Mouse (Mus musculus): ENCODE results near the gene Olfr794. TPM values are rescaled to one million over a fixed set of nuclear protein-coding genes. Genes with fewer than 3 reads are reported as not detected.
A peak's percentile ranks its signal among the peaks of the same experiment; 100 is the strongest.

Olfr794 gene
- total and polyA plus RNA-seq, 3 experiments, result not detected

- no peak overlapping the region for H3K4me3 ChIP-seq (replicated peaks in 1 of 3; ENCODE audit: low read depth in 2 of 3, low read length in 2 of 3, poor library complexity in 1 of 3)
- no peaks in the 10 kb centered on the region for H3K27me3 ChIP-seq (replicated peaks)
- dilution Hi-C loops (cut with MboI; ENCODE audit: extremely low pct_ligation_motif_present, extremely low pct_unique_long_range_greater_than_20kb, low sequenced_read_pairs), result no loop called here
- DNase-seq (ENCODE audit: extremely low read depth), result peak; percentile 44
- H3K4me1 ChIP-seq (ENCODE audit: control insufficient read depth in 1 of 2, insufficient read depth in 2 of 2), result no peaks in the 10 kb centered on the region
- no peak overlapping the region for H3K4me2 ChIP-seq (ENCODE audit: insufficient read depth, low read depth, poor library complexity, severe bottlenecking)
- in situ Hi-C loops (cut with MboI; ENCODE audit: low pct_ligation_motif_present, low pct_unique_long_range_greater_than_20kb, low sequenced_read_pairs), result no loop called here
- TF ChIP-seq TCF12 (IDR thresholded peaks at IDR 0.05; ENCODE audit: low read depth, low read length) (no peak), NELFE (IDR thresholded peaks at IDR 0.05; ENCODE audit: low read depth, low read length) (no peak), CTCF (conservative IDR thresholded peaks at IDR 0.05 in 1 of 2, IDR thresholded peaks at IDR 0.05 in 1 of 2; ENCODE audit: low read depth in 2 of 2, low read length in 2 of 2) (peak; percentile 13 to 56; a peak in 3 of 4 replicates), RAD21 (IDR thresholded peaks at IDR 0.05; ENCODE audit: low read depth, low read length) (peak; percentile 57), SMC3 (IDR thresholded peaks at IDR 0.05; ENCODE audit: low read depth, low read length) (peak; percentile 37; the same call in 1 of the 2 replicates)
- H3K9ac ChIP-seq (ENCODE audit: insufficient read depth, low read depth), result no peak overlapping the region
- no peaks in the 10 kb centered on the region for H3K79me2 ChIP-seq (replicated peaks; ENCODE audit: control insufficient read depth, extremely low read depth, insufficient read depth, poor library complexity, severe bottlenecking)
- H3K27ac ChIP-seq (ENCODE audit: insufficient read depth, low read depth), result no peak overlapping the region
- no peaks in the 10 kb centered on the region for H3K36me3 ChIP-seq (replicated peaks in 1 of 2; ENCODE audit: control insufficient read depth in 1 of 2, insufficient read depth in 1 of 2, low read length in 1 of 2)
- peaks cover 2% of the 10 kb centered on the region for H3K9me3 ChIP-seq (replicated peaks; ENCODE audit: low read length)
These were observed 18.1 kb upstream of the Olfr794 start for GRCm38 (mm10) chr10:129549354-129549753.

- TF ChIP-seq GABPA (IDR thresholded peaks at IDR 0.05; ENCODE audit: insufficient replicate concordance, low read depth, low read length), result no peak
- no peak for TF ChIP-seq MAFK (IDR thresholded peaks at IDR 0.05; ENCODE audit: insufficient replicate concordance, low read length)
- TF ChIP-seq MYC (IDR thresholded peaks at IDR 0.05; ENCODE audit: low read depth, low read length), result no peak
- no peak for TF ChIP-seq UBTF (IDR thresholded peaks at IDR 0.05; ENCODE audit: low read depth, low read length)
- TF ChIP-seq MAZ (IDR thresholded peaks at IDR 0.05; ENCODE audit: low read depth, low read length), result no peak
- no peak for TF ChIP-seq KAT2A (IDR thresholded peaks at IDR 0.05; ENCODE audit: insufficient replicate concordance, low read length)
- no peak for TF ChIP-seq ZC3H11A (IDR thresholded peaks at IDR 0.05; ENCODE audit: low read depth, low read length)
- TF ChIP-seq ETS1 (conservative IDR thresholded peaks at IDR 0.05; ENCODE audit: low read depth, low read length), result no peak
- no peak for TF ChIP-seq JUN (IDR thresholded peaks at IDR 0.05; ENCODE audit: insufficient read depth, low read depth, low read length)
- TF ChIP-seq ZNF384 (IDR thresholded peaks at IDR 0.05; ENCODE audit: low read depth, low read length), result no peak
- no peak for TF ChIP-seq EP300 (IDR thresholded peaks at IDR 0.05; ENCODE audit: low read length)
- no peak for TF ChIP-seq POLR2AphosphoS2 (IDR thresholded peaks at IDR 0.05; ENCODE audit: low read depth, low read length)
- no peak for TF ChIP-seq RCOR1 (conservative IDR thresholded peaks at IDR 0.05; ENCODE audit: low read depth, low read length)
- no peak for TF ChIP-seq MAX (IDR thresholded peaks at IDR 0.05; ENCODE audit: low read length)
- no peak for TF ChIP-seq PAX5 (IDR thresholded peaks at IDR 0.05; ENCODE audit: low read length)
- no peak for TF ChIP-seq RAD21 (IDR thresholded peaks at IDR 0.05; ENCODE audit: low read depth, low read length)
- no peak for TF ChIP-seq JUND (conservative IDR thresholded peaks at IDR 0.05; ENCODE audit: low read depth, low read length)
- H3K4me2 ChIP-seq (ENCODE audit: insufficient read depth, low read depth, poor library complexity, severe bottlenecking), result no peak overlapping the region
- in situ Hi-C loops (cut with MboI; ENCODE audit: low pct_ligation_motif_present, low pct_unique_long_range_greater_than_20kb, low sequenced_read_pairs) (no loop called here), dilution Hi-C loops (cut with MboI; ENCODE audit: extremely low pct_ligation_motif_present, extremely low pct_unique_long_range_greater_than_20kb, low sequenced_read_pairs) (no loop called here)
- no peaks in the 10 kb centered on the region for H3K36me3 ChIP-seq (replicated peaks in 1 of 2; ENCODE audit: control insufficient read depth in 1 of 2, insufficient read depth in 1 of 2, low read length in 1 of 2)
- H3K9me3 ChIP-seq (replicated peaks; ENCODE audit: low read length), result no peaks in the 10 kb centered on the region
- H3K4me1 ChIP-seq (ENCODE audit: control insufficient read depth in 1 of 2, insufficient read depth in 2 of 2), result no peaks in the 10 kb centered on the region
- H3K27me3 ChIP-seq (replicated peaks), result no peaks in the 10 kb centered on the region
- no peak overlapping the region for H3K9ac ChIP-seq (ENCODE audit: insufficient read depth, low read depth)
- H3K4me3 ChIP-seq (replicated peaks in 1 of 3; ENCODE audit: low read depth in 2 of 3, low read length in 2 of 3, poor library complexity in 1 of 3), result no peak overlapping the region
- H3K27ac ChIP-seq (ENCODE audit: insufficient read depth, low read depth), result no peak overlapping the region
- DNase-seq (ENCODE audit: extremely low read depth), result no peak
- no peaks in the 10 kb centered on the region for H3K79me2 ChIP-seq (replicated peaks; ENCODE audit: control insufficient read depth, extremely low read depth, insufficient read depth, poor library complexity, severe bottlenecking)
These were observed 9.6 kb downstream of the Olfr794 start for GRCm38 (mm10) chr10:129577066-129577465.

Measured in CH12.LX (cell line).